In the genomic region with DNA sequence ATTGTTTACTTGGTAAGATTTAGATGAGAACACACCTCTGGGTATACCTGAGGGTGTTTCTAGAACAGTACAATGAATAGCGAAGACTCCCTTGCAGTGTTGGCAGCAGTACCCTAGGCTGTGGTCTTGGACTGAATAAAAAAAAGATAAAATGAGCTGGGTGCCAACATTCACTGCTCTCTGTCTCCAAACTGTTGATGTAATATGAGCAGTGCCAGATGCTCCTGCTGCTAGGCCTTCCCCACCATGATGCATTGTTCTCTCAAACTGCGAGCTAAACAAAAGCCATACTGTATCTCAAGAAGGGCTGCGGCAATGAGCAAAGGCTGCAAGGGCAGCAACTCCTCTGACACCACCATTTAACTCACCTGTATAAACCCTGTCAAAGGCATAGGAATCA, we compare ENCODE assay signal across 18 mouse cellular contexts. TPM values are rescaled to one million over a fixed set of nuclear protein-coding genes. Genes with fewer than 3 reads are reported as not detected.
DNase-seq lines count a peak whose midpoint lies in the region; ATAC-seq and TF ChIP-seq lines count a peak whose summit lies in the region.
"Had no signal": no experiment of that assay in that cellular context is flagged by ENCODE, and none has a peak within 500 bp of the region (broad histone marks: within the 10 kb centered on the region; RNA-seq: fewer than 3 reads in every experiment).

No protein-coding gene starts in this region.

- TF ChIP-seq CTCF in midbrain, postnatal 0 days (IDR thresholded peaks at IDR 0.05): no peak

- H3K4me2 ChIP-seq in intestine, embryonic 16.5 days (ENCODE audit: low read depth, low read length): no peak overlapping the region
- no peak overlapping the region for H3K4me2 ChIP-seq in intestine, embryonic 15.5 days (replicated peaks)
- no peak overlapping the region for H3K4me2 ChIP-seq in midbrain, postnatal 0 days (ENCODE audit: low read depth, low read length, poor library complexity, severe bottlenecking)
- no peak overlapping the region for H3K4me2 ChIP-seq in midbrain, embryonic 15.5 days
- H3K4me2 ChIP-seq: heart, embryonic 11.5 days; limb, embryonic 12.5 days; neural tube, embryonic 12.5 days had no signal

- H3K27me3 ChIP-seq in intestine, embryonic 16.5 days (replicated peaks; ENCODE audit: control insufficient read depth, insufficient read depth, low read length): no peaks in the 10 kb centered on the region
- no peaks in the 10 kb centered on the region for H3K27me3 ChIP-seq in intestine, embryonic 15.5 days (replicated peaks)
- no peaks in the 10 kb centered on the region for H3K27me3 ChIP-seq in midbrain, postnatal 0 days (ENCODE audit: insufficient read depth, low read length)
- H3K27me3 ChIP-seq in midbrain, embryonic 15.5 days (replicated peaks): no peaks in the 10 kb centered on the region
- H3K27me3 ChIP-seq: limb, embryonic 12.5 days; neural tube, embryonic 12.5 days had no signal

- 56% methylated on average over 3 of the region's 3 CpGs for WGBS in intestine, embryonic 16.5 days
- 53% methylated on average over 3 of the region's 3 CpGs for WGBS in intestine, embryonic 15.5 days
- whole genome bisulfite sequencing in midbrain, postnatal 0 days: 82% methylated on average over 3 of the region's 3 CpGs
- 81% methylated on average over 3 of the region's 3 CpGs for WGBS in midbrain, embryonic 15.5 days

- H3K9me3 ChIP-seq in intestine, embryonic 16.5 days (ENCODE audit: control insufficient read depth, low read length): no peaks in the 10 kb centered on the region
- no peaks in the 10 kb centered on the region for H3K9me3 ChIP-seq in intestine, embryonic 15.5 days
- H3K9me3 ChIP-seq in midbrain, postnatal 0 days (ENCODE audit: low read length): no peaks in the 10 kb centered on the region
- no peaks in the 10 kb centered on the region for H3K9me3 ChIP-seq in midbrain, embryonic 15.5 days
- H3K9me3 ChIP-seq: forebrain, embryonic 10.5 days; limb, embryonic 12.5 days; neural tube, embryonic 12.5 days had no signal

- no peak overlapping the region for H3K9ac ChIP-seq in intestine, embryonic 16.5 days (ENCODE audit: low read depth, low read length)
- H3K9ac ChIP-seq in intestine, embryonic 15.5 days: no peak overlapping the region
- H3K9ac ChIP-seq in midbrain, postnatal 0 days (replicated peaks; ENCODE audit: low read length, poor library complexity, severe bottlenecking): no peak overlapping the region
- no peak overlapping the region for H3K9ac ChIP-seq in midbrain, embryonic 15.5 days
- H3K9ac ChIP-seq: limb, embryonic 12.5 days; liver, postnatal 0 days; neural tube, embryonic 12.5 days had no signal

- no peaks in the 10 kb centered on the region for H3K4me1 ChIP-seq in intestine, embryonic 16.5 days (ENCODE audit: control insufficient read depth, insufficient read depth, low read length)
- no peaks in the 10 kb centered on the region for H3K4me1 ChIP-seq in intestine, embryonic 15.5 days (replicated peaks)
- no peaks in the 10 kb centered on the region for H3K4me1 ChIP-seq in midbrain, postnatal 0 days (ENCODE audit: insufficient read depth, low read length)
- no peaks in the 10 kb centered on the region for H3K4me1 ChIP-seq in midbrain, embryonic 15.5 days
- H3K4me1 ChIP-seq: forebrain, embryonic 10.5 days; neural tube, embryonic 12.5 days had no signal

- 0 out of 2 replicates have a peak, but pooled peaks have one; percentile 11 for ATAC-seq in intestine, embryonic 16.5 days
- ATAC-seq in intestine, embryonic 15.5 days: no peak
- ATAC-seq in midbrain, postnatal 0 days (ENCODE audit: low FRiP score): no peak
- ATAC-seq in midbrain, embryonic 15.5 days (replicated peaks): no peak
- ATAC-seq: liver, postnatal 0 days; midbrain, embryonic 16.5 days had no signal

- H3K4me3 ChIP-seq in intestine, embryonic 16.5 days (ENCODE audit: low read length): no peak overlapping the region
- no peak overlapping the region for H3K4me3 ChIP-seq in intestine, embryonic 15.5 days (replicated peaks)
- H3K4me3 ChIP-seq in midbrain, postnatal 0 days (ENCODE audit: low read depth, low read length): no peak overlapping the region
- H3K4me3 ChIP-seq in midbrain, embryonic 15.5 days: no peak overlapping the region
- H3K4me3 ChIP-seq: forebrain, embryonic 10.5 days; limb, embryonic 12.5 days; neural tube, embryonic 12.5 days had no signal

- H3K36me3 ChIP-seq in intestine, embryonic 16.5 days (ENCODE audit: control insufficient read depth, insufficient read depth, low read length): no peaks in the 10 kb centered on the region
- no peaks in the 10 kb centered on the region for H3K36me3 ChIP-seq in intestine, embryonic 15.5 days
- no peaks in the 10 kb centered on the region for H3K36me3 ChIP-seq in midbrain, postnatal 0 days (ENCODE audit: insufficient read depth, low read length)
- no peaks in the 10 kb centered on the region for H3K36me3 ChIP-seq in midbrain, embryonic 15.5 days (replicated peaks)
- H3K36me3 ChIP-seq: forebrain, embryonic 10.5 days; limb, embryonic 12.5 days; neural tube, embryonic 12.5 days had no signal

- no peak overlapping the region for H3K27ac ChIP-seq in intestine, embryonic 16.5 days (ENCODE audit: low read length)
- no peak overlapping the region for H3K27ac ChIP-seq in intestine, embryonic 15.5 days
- H3K27ac ChIP-seq in midbrain, postnatal 0 days (ENCODE audit: low read depth, low read length): no peak overlapping the region
- no peak overlapping the region for H3K27ac ChIP-seq in midbrain, embryonic 15.5 days
- H3K27ac ChIP-seq: forebrain, embryonic 10.5 days; limb, embryonic 12.5 days; neural tube, embryonic 12.5 days had no signal

- peak; percentile 25 to 28 for DNase-seq in cerebellum, adult 18-20 months
- no peak for DNase-seq in cerebellum, postnatal 36 days
- peak; percentile 49 for DNase-seq in midbrain, postnatal 0 days (ENCODE audit: low spot score)
- DNase-seq in telencephalon, adult 2 months (ENCODE audit: low read depth, low spot score): peak; percentile 61
- no peak for DNase-seq in thymus, postnatal 0 days (ENCODE audit: low spot score)
- DNase-seq: adrenal gland, adult 2 months; gastrocnemius, postnatal 10 days; kidney, postnatal 25 days; liver, postnatal 0 days; spleen, adult 18-20 months had no signal

RNA-seq across cellular contexts. Expression of a gene that starts 29.0 kb away (rescaled TPM):
- 8.2 and 8.6 TPM in 2 replicates for polyA plus RNA-seq in intestine, embryonic 16.5 days (2015; fragmentation: Nextera tagmentation; extraction: Ambion mirVana)
- polyA plus RNA-seq in intestine, embryonic 15.5 days (2015; fragmentation: Nextera tagmentation; extraction: Ambion mirVana): 12.2 and 12.4 TPM in 2 replicates
- total RNA-seq in midbrain, postnatal 0 days (2014; rRNA removed): 108 and 128 TPM in 2 replicates
- 25.7 and 29.3 TPM in 2 replicates for polyA plus RNA-seq in midbrain, postnatal 0 days (2015; fragmentation: Nextera tagmentation; extraction: Ambion mirVana)
- 28.5 and 28.9 TPM in 2 replicates for polyA plus RNA-seq in midbrain, embryonic 15.5 days (2015; fragmentation: Nextera tagmentation; extraction: Ambion mirVana)
- polyA plus RNA-seq in thymus, postnatal 0 days (2015; fragmentation: Nextera tagmentation; extraction: Ambion mirVana): 2.4 and 3.9 TPM in 2 replicates

Comparison
In these comparisons a context has a peak if more than half of its experiments do, and no peak if none do; other contexts are left out.
1. DNase-seq: peak in cerebellum, adult 18-20 months (2 of 2), midbrain, postnatal 0 days (single experiment) and telencephalon, adult 2 months (single experiment); none in cerebellum, postnatal 36 days (0 of 2) and thymus, postnatal 0 days (single experiment).